Mouse (Mus musculus): Measurements from ENCODE around the gene Tmem38b.

The Tmem38b gene

GRCm38 (mm10) chr4:53825821-53826605 lies at the start of gene Tmem38b:
TSS of gene Tmem38b (plus strand) at chr4:53826045.
- DNase-seq (ENCODE audit: low spot score in 2 of 2) = peak; percentile 70 to 77

DNA sequence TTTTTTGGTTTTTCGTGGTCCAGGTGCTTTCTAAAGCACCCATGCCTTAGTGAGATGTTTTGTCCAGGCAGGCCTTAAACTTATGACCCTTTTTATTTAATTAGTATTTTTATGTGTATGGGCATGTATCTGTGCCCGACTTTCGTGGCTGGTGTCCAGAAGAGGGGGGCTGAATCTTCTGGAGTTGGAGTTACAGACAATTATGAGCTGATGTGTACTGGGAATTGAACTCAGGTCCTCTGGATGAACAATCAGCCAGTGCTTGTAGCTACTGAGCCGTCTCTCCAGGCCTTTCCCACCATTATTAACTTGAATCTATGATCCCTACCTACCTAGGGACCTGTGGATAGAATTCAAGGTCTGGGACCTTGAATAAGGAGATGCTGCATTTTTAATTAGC lies 44.4 kb upstream of the Tmem38b start:
- DNase-seq (ENCODE audit: low spot score in 2 of 2) = no peak

GRCm38 (mm10) chr4:53782216-53783070 lies 43.4 kb upstream of the Tmem38b start:
- DNase-seq (ENCODE audit: low spot score in 2 of 2) = no peak

- DNase-seq (ENCODE audit: low spot score in 2 of 2) = no peak
These were observed 40.0 kb upstream of the Tmem38b start for GRCm38 (mm10) chr4:53785746-53786398.

DNA sequence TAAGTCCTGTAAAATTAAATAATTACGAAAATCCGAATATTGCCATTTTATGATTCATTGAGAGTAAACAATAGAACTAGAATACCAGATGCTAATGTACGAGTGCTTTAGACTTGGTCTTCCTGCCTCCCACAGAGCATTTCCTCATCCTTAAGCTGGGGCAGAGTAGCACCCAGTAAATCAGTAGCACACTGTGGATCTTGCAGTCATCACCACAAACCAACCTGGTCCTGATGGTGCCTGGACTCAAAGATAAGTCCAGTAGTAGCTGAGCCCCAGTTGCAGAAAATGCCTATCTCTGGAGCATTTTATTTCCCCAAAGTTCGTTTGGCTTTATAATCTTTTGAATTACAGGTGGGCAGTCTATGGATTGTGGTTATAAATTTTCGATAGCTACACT lies 39.0 kb upstream of the Tmem38b start:
- no peak for DNase-seq (ENCODE audit: low spot score in 2 of 2)

DNA sequence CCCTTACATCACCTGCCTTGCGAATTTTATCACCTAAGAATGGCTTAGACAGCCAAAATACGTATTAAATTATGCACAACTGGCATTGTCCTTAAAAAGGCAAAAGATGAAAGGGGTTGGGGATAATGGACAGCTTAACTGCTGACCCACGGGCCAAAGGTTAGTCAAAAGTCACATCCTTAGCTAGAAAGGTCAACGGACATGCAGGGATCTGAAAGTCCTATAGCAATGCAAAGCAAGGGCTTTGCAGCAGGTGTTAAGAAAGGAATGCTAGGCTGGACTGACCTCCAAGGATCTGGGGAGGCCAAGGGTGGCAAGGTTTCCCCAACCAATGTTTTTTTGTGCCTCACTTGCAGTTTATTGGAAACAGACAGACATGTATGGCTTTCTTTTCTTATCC lies 36.5 kb upstream of the Tmem38b start:
- DNase-seq (ENCODE audit: low spot score in 2 of 2) = no peak

DNA sequence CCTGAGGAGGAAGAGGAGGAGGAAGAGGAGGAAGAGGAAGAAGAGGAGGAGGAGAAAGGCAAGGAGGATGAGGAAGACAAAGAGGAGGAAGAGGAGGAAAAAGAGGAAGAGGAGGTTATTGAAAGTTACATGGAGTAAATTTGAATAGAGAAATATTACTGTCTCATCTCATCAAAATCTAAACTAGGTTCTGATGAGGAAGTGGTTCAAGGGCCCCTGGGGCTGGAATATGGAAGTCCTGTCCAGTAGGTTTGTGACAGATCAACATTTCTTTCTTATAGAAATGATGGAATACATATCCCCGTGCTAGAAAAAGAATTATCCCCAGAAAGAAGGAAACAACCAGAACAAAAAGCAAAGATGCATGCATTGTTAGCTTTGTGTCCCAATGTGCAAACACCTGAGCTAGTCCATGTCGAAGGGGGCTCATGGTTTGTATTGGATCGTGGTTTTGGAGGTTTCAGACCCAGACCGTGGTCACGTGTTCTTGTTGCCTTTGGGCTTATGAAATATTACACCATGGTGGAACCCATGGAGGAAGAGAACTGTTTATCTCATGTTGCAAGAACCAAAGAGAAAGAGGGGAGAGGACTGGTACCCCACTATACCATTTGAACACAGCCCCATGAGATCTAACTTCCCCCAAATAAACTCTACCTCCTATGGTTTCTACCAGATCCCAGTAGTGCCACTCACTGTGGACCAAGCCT lies 31.4 kb upstream of the Tmem38b start:
- peak in 1 of 2 experiments; percentile 3 for DNase-seq (ENCODE audit: low spot score in 2 of 2)

DNA sequence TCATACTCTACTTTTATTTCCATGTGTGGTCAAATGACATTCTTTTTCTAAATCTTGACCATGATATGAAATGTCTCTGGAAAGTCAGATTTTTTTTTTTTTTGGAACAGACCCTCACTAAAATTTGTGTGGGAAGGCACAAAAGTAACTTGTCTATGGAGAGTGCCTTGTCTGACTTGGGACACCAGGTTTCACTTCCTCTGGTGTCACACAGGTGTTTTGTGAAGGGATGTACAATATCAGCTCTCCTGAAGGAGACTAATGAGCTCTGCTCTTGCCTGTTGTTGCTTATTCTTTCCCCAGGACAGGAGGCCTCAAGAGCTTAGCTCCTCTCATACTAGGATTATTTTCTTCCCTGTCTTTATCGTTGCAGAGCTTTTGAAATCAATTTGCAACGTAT lies 30.8 kb upstream of the Tmem38b start:
- peak in 1 of 2 experiments; percentile 4 for DNase-seq (ENCODE audit: low spot score in 2 of 2)

DNA sequence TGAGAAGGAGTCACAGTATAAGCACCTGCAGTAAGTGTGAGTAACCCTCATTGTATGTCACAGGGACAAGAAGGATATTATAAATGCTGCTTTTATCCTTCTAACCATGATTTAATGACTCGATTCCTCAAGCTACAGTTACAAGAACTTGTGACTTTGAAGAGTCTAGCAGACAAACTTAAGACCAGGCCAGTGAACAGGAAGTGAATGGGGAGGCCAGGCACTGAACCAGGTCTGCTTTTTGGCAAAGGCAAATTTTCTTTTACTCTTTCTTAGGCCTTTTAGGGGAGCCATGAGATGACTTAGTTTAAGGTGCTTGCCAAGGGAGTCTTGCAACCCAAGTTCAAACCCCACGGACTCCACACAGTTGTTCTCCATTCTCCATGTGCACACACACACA lies 30.1 kb upstream of the Tmem38b start:
- peak in 1 of 2 experiments; percentile 20 for DNase-seq (ENCODE audit: low spot score in 2 of 2)

GRCm38 (mm10) chr4:53796865-53797772 lies 28.7 kb upstream of the Tmem38b start:
- peak in 1 of 2 experiments; percentile 47 for DNase-seq (ENCODE audit: low spot score in 2 of 2)

GRCm38 (mm10) chr4:53798896-53799676 lies 26.8 kb upstream of the Tmem38b start:
- peak in 1 of 2 experiments; percentile 47 for DNase-seq (ENCODE audit: low spot score in 2 of 2)

- peak in 1 of 2 experiments; percentile 25 for DNase-seq (ENCODE audit: low spot score in 2 of 2)
These were observed 26.1 kb upstream of the Tmem38b start for GRCm38 (mm10) chr4:53799753-53800152.

DNA sequence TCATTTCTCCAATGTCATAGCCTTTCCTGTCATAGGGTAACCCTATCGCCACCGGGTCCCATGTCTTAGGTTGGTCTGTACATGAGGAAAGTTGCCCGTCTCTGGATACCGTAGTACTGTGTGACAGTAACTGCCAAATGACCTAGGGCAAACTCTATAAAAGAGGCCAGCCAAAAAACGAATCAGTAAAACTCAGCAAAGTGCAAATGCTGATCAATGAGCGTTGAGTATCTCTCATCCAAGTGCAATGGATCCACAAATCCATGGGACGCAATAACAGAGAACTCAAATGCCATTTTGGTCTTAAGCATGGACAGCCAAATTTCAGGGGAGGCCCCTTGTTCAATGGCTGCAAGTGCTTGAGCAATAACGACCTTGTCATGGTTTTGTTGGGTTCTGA lies 22.2 kb upstream of the Tmem38b start:
- DNase-seq (ENCODE audit: low spot score in 2 of 2) = peak in 1 of 2 experiments; percentile 19

GRCm38 (mm10) chr4:53806428-53806827 lies 19.4 kb upstream of the Tmem38b start:
- DNase-seq (ENCODE audit: low spot score in 2 of 2) = peak in 1 of 2 experiments; percentile 34

- no peak for DNase-seq (ENCODE audit: low spot score in 2 of 2)
These were observed 7.5 kb upstream of the Tmem38b start for GRCm38 (mm10) chr4:53818320-53818719.

- DNase-seq (ENCODE audit: low spot score in 2 of 2) = no peak
These were observed 2.1 kb upstream of the Tmem38b start for GRCm38 (mm10) chr4:53823697-53824096.

- no peak for DNase-seq (ENCODE audit: low spot score in 2 of 2)
These were observed 1.0 kb upstream of the Tmem38b start for GRCm38 (mm10) chr4:53824831-53825230.

GRCm38 (mm10) chr4:53826641-53827248 lies 900 bp downstream of the Tmem38b start:
- DNase-seq (ENCODE audit: low spot score in 2 of 2) = no peak

DNA sequence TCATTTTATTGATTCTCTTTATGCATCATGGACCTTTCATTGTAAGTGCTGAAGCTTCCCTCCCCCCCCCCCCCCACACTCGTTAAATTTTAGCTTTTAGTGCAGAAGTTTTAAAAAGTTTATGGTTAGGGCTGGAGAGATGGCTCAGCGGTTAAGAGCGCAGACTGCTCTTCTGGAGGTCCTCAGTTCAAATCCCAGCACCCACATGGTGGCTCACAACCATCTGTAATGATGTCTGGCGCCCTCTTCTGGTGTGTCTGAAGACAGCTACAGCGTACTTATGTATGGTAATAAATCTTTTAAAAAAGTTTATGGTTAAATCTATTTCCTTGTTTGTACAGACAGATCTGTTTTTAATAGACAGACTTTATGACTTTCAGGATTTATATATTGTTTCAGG lies 2.0 kb downstream of the Tmem38b start:
- DNase-seq (ENCODE audit: low spot score in 2 of 2) = no peak

All from urinary bladder, postnatal 4 days (tissue).